Mouse (Mus musculus) heart, postnatal 0 days (tissue): ENCODE data around the gene Usp5. TPM values are rescaled to one million over a fixed set of nuclear protein-coding genes. Genes with fewer than 3 reads are reported as not detected.

ENCODE experiments used
- ATAC-seq: fragments of 200-750 bp; cut with Nextera tagmentation; 2 replicates; pipeline ENCODE4 v1.8.0; 2017; ENCODE audit warnings: low read depth, moderate number of reproducible peaks, moderate library complexity; ENCODE audit not compliant: insufficient read depth
- DNase-seq: peaks from one replicate; pipeline ENCODE4 v3.0.0-alpha.2; 2016; ENCODE audit warnings: low spot score
- H3K27ac ChIP-seq: fragments of 300-500 bp; sonication (generic); 2 replicates; pipeline ENCODE4 v1.5.1; 2014; ENCODE audit warnings: low read depth, mild to moderate bottlenecking
- H3K27me3 ChIP-seq: fragments of 300-500 bp; sonication (generic); 2 replicates; pipeline ENCODE4 v1.6.1; 2014; ENCODE audit warnings: low read length, mixed read lengths; ENCODE audit not compliant: control insufficient read depth, insufficient read depth
- H3K36me3 ChIP-seq: fragments of 300-500 bp; sonication (generic); replicated peaks from 2 replicates; pipeline ENCODE4 v1.6.1; 2014; ENCODE audit warnings: low read length, mixed read lengths; ENCODE audit not compliant: control insufficient read depth, insufficient read depth
- H3K4me1 ChIP-seq: fragments of 300-500 bp; sonication (generic); 2 replicates; pipeline ENCODE4 v1.6.1; 2014; ENCODE audit warnings: antibody characterized with exemption; ENCODE audit not compliant: control insufficient read depth, insufficient read depth
- H3K4me2 ChIP-seq: fragments of 300-500 bp; sonication (generic); 2 replicates; pipeline ENCODE4 v1.6.1; 2014; ENCODE audit warnings: low read depth, mild to moderate bottlenecking, low read length, moderate library complexity
- H3K4me3 ChIP-seq: fragments of 300-500 bp; sonication (generic); 2 replicates; pipeline ENCODE4 v1.5.1; 2014; ENCODE audit warnings: low read depth, low read length
- H3K9ac ChIP-seq: fragments of 300-500 bp; sonication (generic); replicated peaks from 2 replicates; pipeline ENCODE4 v1.6.1; 2014; ENCODE audit warnings: low read depth, low read length, mixed read lengths
- H3K9me3 ChIP-seq: fragments of 300-500 bp; sonication (generic); replicated peaks from 2 replicates; pipeline ENCODE4 v1.6.1; 2016; ENCODE audit warnings: low read length; ENCODE audit not compliant: control insufficient read depth
- CTCF ChIP-seq: IDR thresholded peaks from 2 replicates; pipeline ENCODE4 v1.5.1; 2016; ENCODE audit warnings: antibody characterized with exemption, control low read depth, low read depth
- EP300 ChIP-seq: IDR thresholded peaks from 2 replicates; pipeline ENCODE4 v1.6.1; 2016; ENCODE audit warnings: antibody characterized with exemption, low read depth
- WGBS: fragments of 180-500 bp; shearing (Covaris S2); extraction: QIAGEN DNeasy Blood & Tissue Kit; methylation state at CpG from one replicate; pipeline ENCODE4 v1.1.7; 2014; 5-methylcytosine and 5-hydroxymethylcytosine counted together
- polyA plus RNA-seq: library from polyadenylated mRNA; unstranded; fragments of >200 nt; fragmentation: Nextera tagmentation; extraction: Ambion mirVana; gene quantifications from 2 replicates; pipeline ENCODE4 v1.2.1, GENCODE M21; 2015
- total RNA-seq: library from RNA; depleted of rRNA; stranded (reverse); fragments of >200 nt; gene quantifications from 2 replicates; pipeline ENCODE4 v1.2.3, GENCODE M21; 2014; ENCODE audit warnings: low replicate concordance

The Usp5 gene
- total and polyA plus RNA-seq, 2 experiments from 2014 or later, result 73.5 to 92.2 TPM

DNA sequence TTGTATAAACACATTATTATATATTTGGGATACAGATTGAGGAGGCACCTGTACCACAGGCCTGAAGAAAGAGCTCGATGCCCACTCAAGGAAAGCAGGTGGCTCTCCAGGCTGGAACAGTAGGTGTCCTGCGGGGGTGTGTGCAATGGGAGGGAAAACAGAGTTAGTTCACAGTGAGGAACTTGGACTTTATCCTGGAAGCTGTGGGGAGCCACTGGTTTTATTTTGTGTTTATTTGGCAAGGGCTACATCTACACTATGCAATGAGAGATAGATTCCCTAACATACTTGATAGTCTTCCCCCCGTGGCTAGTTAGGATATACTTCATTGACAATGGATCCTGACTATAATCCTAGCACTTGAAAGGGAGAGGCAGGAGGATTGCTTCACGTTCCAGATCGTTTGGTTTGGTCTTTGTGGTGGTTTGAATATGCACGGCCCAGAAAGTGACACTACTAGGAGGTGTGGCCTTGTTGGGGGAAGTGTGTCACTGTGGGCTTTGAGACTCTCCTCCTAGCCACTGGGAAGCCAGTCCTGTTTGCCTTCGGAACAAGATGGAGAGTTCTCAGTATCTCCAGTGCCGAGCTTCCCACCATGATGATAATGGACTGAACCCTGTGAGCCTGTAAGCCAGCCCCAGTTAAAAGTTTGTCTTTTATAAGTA lies 42.4 kb downstream of the Usp5 start:
- peaks cover 6% of the 10 kb centered on the region; the same call in 1 of the 2 replicates for H3K4me1 ChIP-seq
- no peak for ATAC-seq
- no peak overlapping the region for H3K9ac ChIP-seq
- no peak overlapping the region for H3K4me3 ChIP-seq
- no peak for TF ChIP-seq EP300
- TF ChIP-seq CTCF, result no peak
- no peaks in the 10 kb centered on the region for H3K27me3 ChIP-seq
- no peak overlapping the region for H3K4me2 ChIP-seq
- H3K27ac ChIP-seq, result no peak overlapping the region
- DNase-seq, result no peak
- no peaks in the 10 kb centered on the region for H3K36me3 ChIP-seq
- no peaks in the 10 kb centered on the region for H3K9me3 ChIP-seq
- WGBS, result 49% methylated on average over 8 of the region's 8 CpGs

- ATAC-seq, result peak; percentile 32
- H3K36me3 ChIP-seq, result no peaks in the 10 kb centered on the region
- TF ChIP-seq EP300, result no peak
These were observed 46.8 kb downstream of the Usp5 start for GRCm38 (mm10) chr6:124782436-124782835.

DNA sequence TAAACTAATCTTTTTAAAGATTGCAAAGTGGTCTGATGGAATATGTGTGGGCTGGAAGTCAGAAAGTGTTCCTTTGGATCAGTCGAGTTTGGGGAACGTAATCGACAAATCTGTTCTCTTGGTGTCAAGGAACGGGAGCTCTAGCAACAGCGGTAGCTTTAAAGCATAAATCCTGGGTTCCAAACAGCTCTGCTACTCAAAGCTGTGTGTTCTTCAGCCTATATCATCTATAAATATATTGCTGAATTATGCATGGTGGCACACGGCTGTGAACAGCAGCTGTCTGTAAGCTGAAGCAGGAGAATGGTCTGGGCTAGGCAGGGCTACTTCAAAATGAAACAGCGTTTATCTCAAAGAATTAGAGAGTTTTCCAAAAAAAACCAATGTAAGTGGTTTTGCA lies 48.4 kb downstream of the Usp5 start:
- TF ChIP-seq EP300, result no peak
- TF ChIP-seq CTCF, result no peak
- no peaks in the 10 kb centered on the region for H3K36me3 ChIP-seq
- 84% methylated on average over 7 of the region's 7 CpGs for WGBS
- H3K27ac ChIP-seq, result no peak overlapping the region
- H3K9ac ChIP-seq, result no peak overlapping the region
- no peak overlapping the region for H3K4me2 ChIP-seq
- peaks cover 6% of the 10 kb centered on the region; the same call in 1 of the 2 replicates for H3K4me1 ChIP-seq
- ATAC-seq, result no peak
- DNase-seq, result no peak
- H3K9me3 ChIP-seq, result no peaks in the 10 kb centered on the region
- 0 out of 2 replicates have a peak, but pooled peaks cover 6% of the 10 kb centered on the region for H3K27me3 ChIP-seq
- no peak overlapping the region for H3K4me3 ChIP-seq

More at GRCm38 (mm10) chr6:124782436-124782835, 46.8 kb downstream of the Usp5 start:
- WGBS, result 24% methylated on average over 6 of the region's 6 CpGs
- Histone ChIP-seq H3K27me3 (0 out of 2 replicates have a peak, but pooled peaks cover 6% of the 10 kb centered on the region), H3K9ac (no peak overlapping the region), H3K4me2 (peak overlapping the region; percentile 39; the same call in 1 of the 2 replicates), H3K4me1 (peaks cover 6% of the 10 kb centered on the region; the same call in 1 of the 2 replicates), H3K27ac (no peak overlapping the region), H3K4me3 (peak overlapping the region; percentile 22; the same call in 1 of the 2 replicates), H3K9me3 (no peaks in the 10 kb centered on the region)
- DNase-seq, result no peak

GRCm38 (mm10) chr6:124779984-124780416 lies 49.3 kb downstream of the Usp5 start:
- WGBS, result 8% methylated on average over 10 of the region's 10 CpGs
- ATAC-seq (no peak; the same call in 1 of the 2 replicates), DNase-seq (no peak)
- Histone ChIP-seq H3K9me3 (no peaks in the 10 kb centered on the region), H3K9ac (no peak overlapping the region), H3K4me2 (peak overlapping the region; percentile 65), H3K4me1 (peaks cover 6% of the 10 kb centered on the region; the same call in 1 of the 2 replicates), H3K36me3 (no peaks in the 10 kb centered on the region), H3K27ac (no peak overlapping the region), H3K4me3 (peak overlapping the region; percentile 33), H3K27me3 (0 out of 2 replicates have a peak, but pooled peaks cover 6% of the 10 kb centered on the region)
- no peak for TF ChIP-seq CTCF
- no peak for TF ChIP-seq EP300

GRCm38 (mm10) chr6:124779222-124779983 lies 49.9 kb downstream of the Usp5 start, which contains the start of gene Lrrc23:
Lrrc23 (minus strand) TSS chr6:124779727.
- Histone ChIP-seq H3K27me3 (0 out of 2 replicates have a peak, but pooled peaks cover 6% of the 10 kb centered on the region), H3K27ac (no peak within 1 kb of the TSS), H3K36me3 (no peaks in the 10 kb centered on the region), H3K4me2 (peak within 1 kb of the TSS; percentile 65), H3K9me3 (no peaks in the 10 kb centered on the region), H3K9ac (no peak within 1 kb of the TSS), H3K4me1 (peaks cover 6% of the 10 kb centered on the region; the same call in 1 of the 2 replicates), H3K4me3 (peak within 1 kb of the TSS; percentile 33)
- DNase-seq, result no peak
- 2% methylated on average over 23 of the region's 23 CpGs for WGBS
- TF ChIP-seq EP300 (no peak), CTCF (no peak)
- ATAC-seq, result peak; percentile 39; the same call in 1 of the 2 replicates
